Mouse (Mus musculus): ENCODE data around the gene Gm17535. TPM values are rescaled to one million over a fixed set of nuclear protein-coding genes. Genes with fewer than 3 reads are reported as not detected.
"Not testable (repeated sequence)": the region's sequence is repeated elsewhere in the genome, so short reads cannot be mapped to it uniquely, and the experiment has no call there.

Gene Gm17535
- not detected in 2 replicates for polyA plus RNA-seq (2015; fragmentation: Nextera tagmentation; extraction: Ambion mirVana)

- not testable (repeated sequence) for H3K27me3 ChIP-seq; H3K4me3 ChIP-seq; H3K4me1 ChIP-seq (replicated peaks); H3K9me3 ChIP-seq; H3K4me2 ChIP-seq; H3K36me3 ChIP-seq; H3K27ac ChIP-seq (replicated peaks); H3K9ac ChIP-seq; ATAC-seq (ENCODE audit: low FRiP score, low read depth)
- WGBS: 50% methylated on average over 1 of the region's 8 CpGs
These were observed at the start of gene Gm17535 for GRCm38 (mm10) chr9:3034299-3034698. Gene Gm17535 (plus strand): TSS chr9:3034599.

- not testable (repeated sequence) for H3K27ac ChIP-seq (replicated peaks); H3K36me3 ChIP-seq; H3K9me3 ChIP-seq; H3K4me1 ChIP-seq (replicated peaks); H3K4me2 ChIP-seq; ATAC-seq (ENCODE audit: low FRiP score, low read depth); H3K9ac ChIP-seq; H3K4me3 ChIP-seq; H3K27me3 ChIP-seq
- 73% methylated on average over 12 of the region's 12 CpGs for WGBS
These were observed 33.9 kb upstream of the Gm17535 start, which contains the start of gene Gm10722 for GRCm38 (mm10) chr9:3000445-3000972. Gene Gm10722 (plus strand): TSS chr9:3000922.

- H3K9ac ChIP-seq; H3K4me2 ChIP-seq; H3K4me1 ChIP-seq (replicated peaks); ATAC-seq (ENCODE audit: low FRiP score, low read depth); H3K36me3 ChIP-seq; H3K4me3 ChIP-seq; H3K9me3 ChIP-seq; H3K27me3 ChIP-seq; H3K27ac ChIP-seq (replicated peaks): not testable (repeated sequence)
- WGBS: 66% methylated on average over 8 of the region's 8 CpGs
These were observed 33.4 kb upstream of the Gm17535 start for GRCm38 (mm10) chr9:3001006-3001405.

GRCm38 (mm10) chr9:3001948-3002659, 32.3 kb upstream of the Gm17535 start:
- H3K4me2 ChIP-seq; H3K9me3 ChIP-seq; H3K27me3 ChIP-seq; H3K36me3 ChIP-seq; H3K4me3 ChIP-seq; H3K9ac ChIP-seq; H3K27ac ChIP-seq (replicated peaks); H3K4me1 ChIP-seq (replicated peaks): not testable (repeated sequence)
- 70% methylated on average over 9 of the region's 11 CpGs for WGBS
- ATAC-seq (ENCODE audit: low FRiP score, low read depth): peak; percentile 91

- H3K4me1 ChIP-seq (replicated peaks); H3K27me3 ChIP-seq; H3K36me3 ChIP-seq; H3K27ac ChIP-seq (replicated peaks); H3K4me2 ChIP-seq; ATAC-seq (ENCODE audit: low FRiP score, low read depth); H3K4me3 ChIP-seq; H3K9ac ChIP-seq: not testable (repeated sequence)
- H3K9me3 ChIP-seq: peaks cover 12% of the 10 kb centered on the region
- 75% methylated on average over 6 of the region's 14 CpGs for WGBS
These were observed 31.5 kb upstream of the Gm17535 start, which contains the start of gene Gm11168 for GRCm38 (mm10) chr9:3002794-3003396. Gene Gm11168 (plus strand): TSS chr9:3003346.

GRCm38 (mm10) chr9:3006179-3006578, 28.2 kb upstream of the Gm17535 start:
- 86% methylated on average over 1 of the region's 5 CpGs for WGBS
- not testable (repeated sequence) for H3K27me3 ChIP-seq; ATAC-seq (ENCODE audit: low FRiP score, low read depth); H3K9ac ChIP-seq; H3K4me3 ChIP-seq; H3K36me3 ChIP-seq; H3K4me1 ChIP-seq (replicated peaks); H3K27ac ChIP-seq (replicated peaks); H3K4me2 ChIP-seq
- H3K9me3 ChIP-seq: peaks cover 12% of the 10 kb centered on the region

- H3K27ac ChIP-seq (replicated peaks); H3K4me3 ChIP-seq; H3K9ac ChIP-seq; H3K4me2 ChIP-seq; H3K27me3 ChIP-seq; H3K4me1 ChIP-seq (replicated peaks); H3K36me3 ChIP-seq: not testable (repeated sequence)
- H3K9me3 ChIP-seq: peaks cover 12% of the 10 kb centered on the region
- WGBS: 70% methylated on average over 8 of the region's 8 CpGs
- ATAC-seq (ENCODE audit: low FRiP score, low read depth): peak; percentile 78
These were observed 27.8 kb upstream of the Gm17535 start for GRCm38 (mm10) chr9:3006636-3007035.

- peak; percentile 20; the same call in 1 of the 2 replicates for ATAC-seq (ENCODE audit: low FRiP score, low read depth)
- not testable (repeated sequence) for H3K36me3 ChIP-seq; H3K9ac ChIP-seq; H3K9me3 ChIP-seq; H3K4me1 ChIP-seq (replicated peaks); H3K27ac ChIP-seq (replicated peaks); H3K4me2 ChIP-seq; H3K27me3 ChIP-seq; H3K4me3 ChIP-seq
- WGBS: 77% methylated on average over 8 of the region's 9 CpGs
These were observed 27.1 kb upstream of the Gm17535 start for GRCm38 (mm10) chr9:3007272-3007671.

- H3K9ac ChIP-seq; H3K36me3 ChIP-seq; H3K4me1 ChIP-seq (replicated peaks); H3K4me3 ChIP-seq; H3K27ac ChIP-seq (replicated peaks); H3K4me2 ChIP-seq; H3K9me3 ChIP-seq; H3K27me3 ChIP-seq: not testable (repeated sequence)
- no CpG with 5 or more reads among the region's 5 CpGs for WGBS
- ATAC-seq (ENCODE audit: low FRiP score, low read depth): peak; percentile 44
These were observed 25.1 kb upstream of the Gm17535 start for GRCm38 (mm10) chr9:3009331-3009730.

GRCm38 (mm10) chr9:3012054-3012621, 22.3 kb upstream of the Gm17535 start:
- not testable (repeated sequence) for H3K36me3 ChIP-seq; H3K4me1 ChIP-seq (replicated peaks); H3K4me3 ChIP-seq; H3K27me3 ChIP-seq; H3K9ac ChIP-seq; H3K27ac ChIP-seq (replicated peaks); H3K9me3 ChIP-seq; H3K4me2 ChIP-seq
- 83% methylated on average over 3 of the region's 7 CpGs for WGBS
- 0 out of 2 replicates have a peak, but pooled peaks have one; percentile 9 for ATAC-seq (ENCODE audit: low FRiP score, low read depth)

GRCm38 (mm10) chr9:3012733-3013279, 21.6 kb upstream of the Gm17535 start, which contains the start of gene Gm10721:
Gene Gm10721 (plus strand): TSS chr9:3013140.
- H3K4me1 ChIP-seq (replicated peaks); H3K27me3 ChIP-seq; H3K9me3 ChIP-seq; H3K4me2 ChIP-seq; H3K4me3 ChIP-seq; H3K9ac ChIP-seq; H3K36me3 ChIP-seq; H3K27ac ChIP-seq (replicated peaks): not testable (repeated sequence)
- ATAC-seq (ENCODE audit: low FRiP score, low read depth): peak; percentile 63; the same call in 1 of the 2 replicates
- WGBS: no CpG with 5 or more reads among the region's 11 CpGs

GRCm38 (mm10) chr9:3015354-3015753, 19.0 kb upstream of the Gm17535 start, which contains the start of gene Gm10720:
Gene Gm10720 (plus strand): TSS chr9:3015654.
- not testable (repeated sequence) for ATAC-seq (ENCODE audit: low FRiP score, low read depth); H3K27me3 ChIP-seq; H3K4me3 ChIP-seq; H3K4me2 ChIP-seq; H3K4me1 ChIP-seq (replicated peaks); H3K9ac ChIP-seq; H3K27ac ChIP-seq (replicated peaks); H3K36me3 ChIP-seq; H3K9me3 ChIP-seq
- WGBS: 68% methylated on average over 5 of the region's 9 CpGs
